Mouse (Mus musculus) CH12.LX (cell line): ENCODE results near the gene Gna12.
A peak's percentile ranks its signal among the peaks of the same experiment; 100 is the strongest.

ENCODE experiments used
- CTCF ChIP-seq, 2 experiments: IDR thresholded peaks in 1 of 2; conservative IDR thresholded peaks in 1 of 2; 2 replicates each; pipeline ENCODE4 v1.5.1; 2011 to 2012; ENCODE audit warnings: low read depth in 2 of 2, low read length in 2 of 2, improper control_type of control experiment in 1 of 2, inconsistent platforms in 1 of 2, mild to moderate bottlenecking in 1 of 2, moderate library complexity in 1 of 2
- ELF1 ChIP-seq: IDR thresholded peaks from 2 replicates; pipeline ENCODE4 v1.6.1; 2014; ENCODE audit warnings: low read depth, mild to moderate bottlenecking, inconsistent platforms, low read length, improper control_type of control experiment
- EP300 ChIP-seq: IDR thresholded peaks from 2 replicates; pipeline ENCODE4 v1.6.1; 2011; ENCODE audit warnings: low read length, improper control_type of control experiment
- ETS1 ChIP-seq: conservative IDR thresholded peaks from 2 replicates; pipeline ENCODE4 v1.6.1; 2012; ENCODE audit warnings: low read depth, mild to moderate bottlenecking, inconsistent platforms, low read length, improper control_type of control experiment, moderate library complexity
- NRF1 ChIP-seq: IDR thresholded peaks from 2 replicates; pipeline ENCODE4 v1.6.1; 2014; ENCODE audit warnings: low read depth, mild to moderate bottlenecking, inconsistent platforms, low read length, improper control_type of control experiment, moderate library complexity
- POLR2A ChIP-seq: IDR thresholded peaks from 2 replicates; pipeline ENCODE4 v1.6.1; 2011; ENCODE audit warnings: low read depth, mild to moderate bottlenecking, improper control_type of control experiment, low read length
- SIN3A ChIP-seq: IDR thresholded peaks from 2 replicates; pipeline ENCODE4 v1.6.1; 2012; ENCODE audit warnings: low read length, improper control_type of control experiment, inconsistent platforms
- TBP ChIP-seq: conservative IDR thresholded peaks from 2 replicates; pipeline ENCODE4 v1.6.1; 2011; ENCODE audit warnings: low read depth, low read length, improper control_type of control experiment
- USF1 ChIP-seq: IDR thresholded peaks from 2 replicates; pipeline ENCODE4 v1.6.1; 2014; ENCODE audit warnings: low read depth, mild to moderate bottlenecking, inconsistent platforms, low read length, improper control_type of control experiment
- ZNF384 ChIP-seq: IDR thresholded peaks from 2 replicates; pipeline ENCODE4 v1.6.1; 2012; ENCODE audit warnings: low read depth, low read length, improper control_type of control experiment, inconsistent platforms

- TF ChIP-seq EP300 (no peak), POLR2A (no peak), USF1 (no peak), NRF1 (no peak), ZNF384 (no peak), ELF1 (no peak), CTCF (conservative IDR thresholded peaks at IDR 0.05 in 1 of 2, IDR thresholded peaks at IDR 0.05 in 1 of 2; ENCODE audit: low read depth in 2 of 2, low read length in 2 of 2) (peak; percentile 86 to 94), SIN3A (no peak), ETS1 (no peak), TBP (peak; percentile 96)
These were observed 17.1 kb upstream of the Gna12 start for GRCm38 (mm10) chr5:140847300-140847729.
